Mouse (Mus musculus): ENCODE results near the gene Znrf2. TPM values are rescaled to one million over a fixed set of nuclear protein-coding genes. Genes with fewer than 3 reads are reported as not detected.

Znrf2 gene
- polyA plus RNA-seq, 1 experiment from 2014 or later: 2.0 TPM

DNA sequence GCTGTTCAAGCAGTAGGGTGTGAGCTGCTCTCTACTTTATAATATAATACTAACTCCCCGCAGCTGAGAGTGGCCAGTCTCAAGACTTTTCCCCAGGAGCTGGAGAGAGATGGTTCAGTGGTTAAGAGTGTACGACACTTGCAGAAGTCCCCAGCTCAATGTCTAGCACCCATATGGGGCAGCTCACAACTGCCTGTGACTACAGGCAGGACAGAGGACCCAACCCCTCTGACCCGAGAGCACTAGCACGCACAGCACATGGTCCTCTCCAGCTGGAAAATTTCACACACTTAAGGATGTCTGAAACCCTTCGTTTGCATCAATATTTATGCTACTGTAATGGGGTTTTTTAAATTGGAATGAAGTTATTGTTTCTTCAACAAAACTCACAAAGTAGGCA lies 56.3 kb downstream of the Znrf2 start:
- no peak for DNase-seq (ENCODE audit: low spot score)
- H3K27ac ChIP-seq: no peak overlapping the region
- whole genome bisulfite sequencing: 89% methylated on average over 5 of the region's 5 CpGs
- 0 out of 2 replicates have a peak, but pooled peaks cover 2% of the 10 kb centered on the region for H3K4me1 ChIP-seq (replicated peaks)
- no peaks in the 10 kb centered on the region for H3K9me3 ChIP-seq
- H3K27me3 ChIP-seq (ENCODE audit: insufficient read depth, poor library complexity, severe bottlenecking): no peaks in the 10 kb centered on the region
- H3K36me3 ChIP-seq: no peaks in the 10 kb centered on the region
- no peak overlapping the region for H3K4me3 ChIP-seq

DNA sequence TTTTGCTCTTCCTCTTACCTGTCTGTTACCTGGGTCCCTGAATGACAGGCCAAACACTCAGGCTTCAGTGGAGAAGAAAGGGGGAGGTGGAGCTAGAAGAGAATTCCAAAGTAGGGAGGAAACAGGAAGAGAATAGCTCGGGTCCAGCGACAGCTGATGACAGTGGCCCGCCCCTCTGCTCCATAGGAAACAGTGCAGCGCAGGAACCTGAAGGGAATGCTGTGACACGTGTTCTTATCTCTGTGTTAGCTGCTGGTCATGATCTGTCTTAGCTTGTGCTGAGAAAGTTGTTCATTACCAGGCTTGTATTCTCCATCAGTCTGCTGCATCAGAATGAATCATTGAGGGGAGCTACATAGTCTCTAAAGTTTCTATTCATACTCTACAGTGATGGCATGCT lies 60.1 kb downstream of the Znrf2 start:
- WGBS: 37% methylated on average over 5 of the region's 5 CpGs
- Histone ChIP-seq H3K36me3 (no peaks in the 10 kb centered on the region), H3K27me3 (ENCODE audit: insufficient read depth, poor library complexity, severe bottlenecking) (no peaks in the 10 kb centered on the region), H3K9me3 (no peaks in the 10 kb centered on the region), H3K27ac (no peak overlapping the region), H3K4me3 (no peak overlapping the region), H3K4me1 (replicated peaks) (0 out of 2 replicates have a peak, but pooled peaks cover 2% of the 10 kb centered on the region)
- DNase-seq (ENCODE audit: low spot score): no peak

DNA sequence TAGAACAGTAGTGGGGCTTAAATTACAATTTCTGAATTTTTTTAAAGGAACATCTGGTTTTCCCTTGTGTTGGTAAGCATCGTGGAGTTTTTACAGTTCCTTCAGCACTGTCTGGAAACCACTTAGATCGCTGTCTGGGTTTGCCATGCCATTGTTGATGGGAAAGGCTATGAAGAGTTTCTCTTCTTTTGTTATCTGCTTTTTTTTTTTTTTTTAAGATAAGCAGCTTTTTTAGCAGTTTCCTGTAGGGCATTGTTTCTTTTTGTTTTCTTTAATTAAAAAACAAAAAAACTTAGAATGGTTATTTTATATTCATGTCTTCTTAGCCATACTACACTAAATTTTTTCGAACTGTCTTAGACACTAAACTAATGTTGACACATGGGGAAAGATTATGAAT lies 60.9 kb downstream of the Znrf2 start:
- Histone ChIP-seq H3K4me3 (no peak overlapping the region), H3K9me3 (no peaks in the 10 kb centered on the region), H3K27ac (no peak overlapping the region), H3K4me1 (replicated peaks) (0 out of 2 replicates have a peak, but pooled peaks cover 2% of the 10 kb centered on the region), H3K36me3 (no peaks in the 10 kb centered on the region), H3K27me3 (ENCODE audit: insufficient read depth, poor library complexity, severe bottlenecking) (no peaks in the 10 kb centered on the region)
- 93% methylated on average over 3 of the region's 3 CpGs for WGBS
- DNase-seq (ENCODE audit: low spot score): no peak

DNA sequence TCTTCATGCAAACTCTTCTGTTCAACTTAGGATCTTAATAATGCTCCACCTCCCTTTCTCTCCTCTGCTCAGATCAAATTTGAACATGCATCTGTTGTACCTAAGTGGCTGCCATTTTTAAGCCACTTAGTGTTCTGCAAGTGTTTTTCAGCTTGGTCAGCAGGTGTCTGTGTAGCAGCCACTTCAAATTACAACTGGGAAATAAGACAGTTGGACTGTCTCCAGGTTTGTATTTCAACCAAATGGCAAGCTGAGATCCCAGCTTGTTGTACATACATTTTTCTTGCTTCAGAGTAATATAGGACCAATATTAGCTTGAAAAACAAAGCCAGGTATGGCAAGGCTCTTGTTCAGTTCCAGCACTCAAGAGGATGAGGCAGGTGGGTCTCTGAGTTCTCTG lies 61.8 kb downstream of the Znrf2 start:
- Histone ChIP-seq H3K9me3 (no peaks in the 10 kb centered on the region), H3K27ac (no peak overlapping the region), H3K36me3 (no peaks in the 10 kb centered on the region), H3K27me3 (ENCODE audit: insufficient read depth, poor library complexity, severe bottlenecking) (no peaks in the 10 kb centered on the region), H3K4me1 (replicated peaks) (0 out of 2 replicates have a peak, but pooled peaks cover 2% of the 10 kb centered on the region), H3K4me3 (no peak overlapping the region)
- no peak for DNase-seq (ENCODE audit: low spot score)

DNA sequence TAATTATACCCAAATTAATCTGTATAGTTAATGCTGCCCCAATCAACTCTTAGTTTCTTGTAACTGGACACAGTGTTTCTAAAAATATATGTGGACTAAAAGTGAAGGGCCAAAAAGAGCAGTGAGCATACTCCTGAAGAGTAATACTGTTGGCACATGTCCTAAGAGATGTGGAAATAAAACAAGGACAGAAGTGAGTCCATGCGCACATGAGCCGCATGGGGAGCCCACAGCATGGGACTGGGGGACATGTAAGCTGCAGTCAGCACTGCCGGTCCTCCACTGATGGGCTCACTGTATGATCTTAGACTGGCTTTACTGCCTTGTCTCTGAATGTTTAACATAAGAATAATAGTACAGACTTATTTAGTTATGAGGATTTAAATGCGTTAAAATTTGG lies 63.4 kb downstream of the Znrf2 start:
- no peak for DNase-seq (ENCODE audit: low spot score)
- 94% methylated on average over 4 of the region's 4 CpGs for WGBS
- 0 out of 2 replicates have a peak, but pooled peaks cover 2% of the 10 kb centered on the region for H3K4me1 ChIP-seq (replicated peaks)
- H3K4me3 ChIP-seq: no peak overlapping the region
- H3K27me3 ChIP-seq (ENCODE audit: insufficient read depth, poor library complexity, severe bottlenecking): no peaks in the 10 kb centered on the region
- no peaks in the 10 kb centered on the region for H3K9me3 ChIP-seq
- H3K36me3 ChIP-seq: no peaks in the 10 kb centered on the region
- no peak overlapping the region for H3K27ac ChIP-seq

DNA sequence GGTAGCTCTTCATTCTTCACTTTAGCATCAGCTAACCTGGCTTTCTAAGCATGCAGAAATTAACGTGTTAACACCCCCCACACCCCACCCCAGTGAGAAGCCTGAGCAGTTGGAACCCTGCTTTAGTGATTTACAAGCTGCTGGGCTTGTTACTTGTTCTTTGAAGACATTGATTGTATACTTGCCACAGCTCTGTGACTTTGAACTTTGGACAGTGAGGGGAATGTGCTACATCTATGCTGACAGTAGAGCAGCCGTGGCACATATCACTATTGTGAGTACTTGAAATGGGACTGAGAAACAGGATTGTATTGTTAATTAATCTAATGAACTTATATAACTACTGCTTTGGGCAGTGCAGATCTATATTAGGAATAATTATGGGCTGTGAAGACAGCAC lies 66.7 kb downstream of the Znrf2 start:
- no peaks in the 10 kb centered on the region for H3K27me3 ChIP-seq (ENCODE audit: insufficient read depth, poor library complexity, severe bottlenecking)
- H3K4me1 ChIP-seq (replicated peaks): 0 out of 2 replicates have a peak, but pooled peaks cover 3% of the 10 kb centered on the region
- H3K4me3 ChIP-seq: no peak overlapping the region
- no peak overlapping the region for H3K27ac ChIP-seq
- 89% methylated on average over 2 of the region's 2 CpGs for WGBS
- H3K9me3 ChIP-seq: no peaks in the 10 kb centered on the region
- DNase-seq (ENCODE audit: low spot score): no peak
- no peaks in the 10 kb centered on the region for H3K36me3 ChIP-seq

DNA sequence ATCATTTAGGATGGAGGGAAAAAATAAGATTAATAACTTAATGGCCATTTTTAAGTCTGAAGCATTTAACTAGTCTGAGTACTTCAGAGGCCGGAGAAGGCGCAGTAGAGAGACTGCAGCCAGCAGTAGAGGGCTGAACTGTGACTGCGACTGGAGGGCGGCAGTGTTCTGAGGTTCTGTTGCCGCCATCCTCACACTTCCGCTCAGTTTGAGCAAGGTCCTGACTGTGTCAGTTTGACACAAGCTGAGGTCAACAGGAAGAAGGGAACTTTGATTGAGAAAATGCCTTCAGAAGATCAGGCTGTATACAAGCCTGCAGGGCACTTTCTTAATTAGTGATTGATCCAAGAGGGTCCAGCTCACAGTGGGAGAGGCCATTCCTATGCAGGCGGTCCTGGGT lies 69.5 kb downstream of the Znrf2 start:
- H3K4me3 ChIP-seq: no peak overlapping the region
- no peak for DNase-seq (ENCODE audit: low spot score)
- no peaks in the 10 kb centered on the region for H3K9me3 ChIP-seq
- 65% methylated on average over 7 of the region's 7 CpGs for WGBS
- H3K27me3 ChIP-seq (ENCODE audit: insufficient read depth, poor library complexity, severe bottlenecking): no peaks in the 10 kb centered on the region
- H3K36me3 ChIP-seq: no peaks in the 10 kb centered on the region
- 0 out of 2 replicates have a peak, but pooled peaks cover 9% of the 10 kb centered on the region for H3K4me1 ChIP-seq (replicated peaks)
- no peak overlapping the region for H3K27ac ChIP-seq

DNA sequence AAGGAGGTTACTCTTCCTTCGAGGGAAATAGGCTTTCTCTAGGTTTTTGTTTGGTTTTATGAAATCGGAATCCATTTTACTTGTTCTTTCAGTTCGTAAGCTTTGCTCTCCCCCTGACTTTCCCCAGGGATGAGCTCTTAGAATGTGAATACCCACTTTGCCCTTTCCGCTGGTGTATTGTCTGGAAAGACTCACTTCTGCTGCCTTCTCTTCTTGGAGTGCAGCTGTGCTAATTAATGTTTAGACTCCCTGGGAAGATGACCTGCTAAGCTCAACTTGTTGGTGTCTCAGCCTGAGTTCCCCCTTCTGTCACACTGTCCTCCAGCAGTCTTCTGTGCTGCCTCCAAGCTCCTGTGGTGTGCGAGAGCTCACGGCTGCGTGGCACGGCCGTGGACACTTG lies 73.5 kb downstream of the Znrf2 start:
- Histone ChIP-seq H3K9me3 (no peaks in the 10 kb centered on the region), H3K27me3 (ENCODE audit: insufficient read depth, poor library complexity, severe bottlenecking) (no peaks in the 10 kb centered on the region), H3K36me3 (no peaks in the 10 kb centered on the region), H3K27ac (no peak overlapping the region), H3K4me1 (replicated peaks) (0 out of 2 replicates have a peak, but pooled peaks cover 9% of the 10 kb centered on the region), H3K4me3 (no peak overlapping the region)
- DNase-seq (ENCODE audit: low spot score): no peak
- 66% methylated on average over 9 of the region's 9 CpGs for WGBS

DNA sequence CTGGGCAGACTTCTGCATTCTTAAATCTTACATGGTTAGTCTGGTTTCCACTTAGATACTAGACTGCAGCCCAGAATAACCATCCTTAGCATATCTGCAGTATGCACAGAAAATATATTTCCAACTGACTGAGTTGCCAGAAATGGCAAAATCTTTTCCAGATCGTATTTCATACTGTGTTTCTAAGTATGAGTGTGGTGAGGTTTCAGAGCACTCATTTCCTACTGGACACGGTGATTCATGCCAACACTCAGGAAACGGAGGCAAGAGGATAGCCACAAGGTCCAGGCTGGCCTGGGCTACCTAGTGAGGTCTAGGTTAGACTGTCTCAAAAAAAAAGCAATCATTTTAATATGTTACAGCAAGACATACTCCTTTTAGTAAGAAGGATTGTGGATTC lies 74.7 kb downstream of the Znrf2 start:
- no peak for DNase-seq (ENCODE audit: low spot score)
- Histone ChIP-seq H3K36me3 (no peaks in the 10 kb centered on the region), H3K27me3 (ENCODE audit: insufficient read depth, poor library complexity, severe bottlenecking) (no peaks in the 10 kb centered on the region), H3K27ac (no peak overlapping the region), H3K4me3 (no peak overlapping the region), H3K9me3 (no peaks in the 10 kb centered on the region), H3K4me1 (replicated peaks) (0 out of 2 replicates have a peak, but pooled peaks cover 8% of the 10 kb centered on the region)
- 94% methylated on average over 3 of the region's 3 CpGs for WGBS

DNA sequence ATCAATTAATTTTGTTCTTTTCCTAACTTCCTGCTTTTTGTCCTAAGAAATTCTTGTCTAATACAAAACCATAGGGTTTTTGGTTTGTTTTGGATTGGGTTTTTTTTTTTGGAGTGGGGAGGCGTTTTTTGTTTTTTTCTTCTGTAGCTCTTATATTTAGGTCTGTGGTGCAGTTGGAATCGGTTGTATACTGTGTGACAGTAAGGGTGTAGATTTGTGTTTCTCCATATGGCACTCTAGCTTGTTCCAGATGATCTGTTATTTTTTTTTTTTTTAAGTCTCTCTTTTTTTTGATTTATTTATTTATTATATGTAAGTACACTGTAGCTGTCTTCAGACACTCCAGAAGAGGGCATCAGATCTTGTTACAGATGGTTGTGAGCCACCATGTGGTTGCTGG lies 83.5 kb downstream of the Znrf2 start:
- no peaks in the 10 kb centered on the region for H3K36me3 ChIP-seq
- WGBS: 90% methylated on average over 2 of the region's 2 CpGs

DNA sequence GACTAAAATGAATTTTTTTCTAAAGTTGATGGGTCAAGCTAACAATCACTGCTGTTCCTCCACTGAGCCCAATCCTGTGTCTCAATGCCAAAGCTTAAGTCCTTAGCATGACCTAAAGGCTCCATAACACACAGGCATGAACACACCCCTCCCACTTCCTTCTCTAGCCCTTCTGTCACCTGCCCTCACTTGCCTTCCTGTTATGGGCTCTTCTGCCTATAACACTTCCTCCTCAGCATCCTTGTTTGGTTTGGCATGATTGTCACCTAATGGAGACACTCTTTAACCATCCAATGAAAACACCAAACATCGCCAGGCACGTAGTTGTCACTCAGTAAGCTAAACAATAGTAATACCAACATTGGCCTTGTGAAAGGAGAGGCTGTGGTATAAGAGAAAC lies 85.8 kb downstream of the Znrf2 start:
- 95% methylated on average over 2 of the region's 2 CpGs for WGBS
- H3K9me3 ChIP-seq: no peaks in the 10 kb centered on the region
- no peaks in the 10 kb centered on the region for H3K4me1 ChIP-seq (replicated peaks)
- no peak overlapping the region for H3K27ac ChIP-seq
- no peaks in the 10 kb centered on the region for H3K36me3 ChIP-seq
- H3K4me3 ChIP-seq: no peak overlapping the region
- no peak for DNase-seq (ENCODE audit: low spot score)
- no peaks in the 10 kb centered on the region for H3K27me3 ChIP-seq (ENCODE audit: insufficient read depth, poor library complexity, severe bottlenecking)

More for the DNA sequence above, 83.5 kb downstream of the Znrf2 start:
- DNase-seq (ENCODE audit: low spot score): no peak
- no peak overlapping the region for H3K27ac ChIP-seq
- no peak overlapping the region for H3K4me3 ChIP-seq
- no peaks in the 10 kb centered on the region for H3K9me3 ChIP-seq
- H3K4me1 ChIP-seq (replicated peaks): no peaks in the 10 kb centered on the region
- no peaks in the 10 kb centered on the region for H3K27me3 ChIP-seq (ENCODE audit: insufficient read depth, poor library complexity, severe bottlenecking)

DNA sequence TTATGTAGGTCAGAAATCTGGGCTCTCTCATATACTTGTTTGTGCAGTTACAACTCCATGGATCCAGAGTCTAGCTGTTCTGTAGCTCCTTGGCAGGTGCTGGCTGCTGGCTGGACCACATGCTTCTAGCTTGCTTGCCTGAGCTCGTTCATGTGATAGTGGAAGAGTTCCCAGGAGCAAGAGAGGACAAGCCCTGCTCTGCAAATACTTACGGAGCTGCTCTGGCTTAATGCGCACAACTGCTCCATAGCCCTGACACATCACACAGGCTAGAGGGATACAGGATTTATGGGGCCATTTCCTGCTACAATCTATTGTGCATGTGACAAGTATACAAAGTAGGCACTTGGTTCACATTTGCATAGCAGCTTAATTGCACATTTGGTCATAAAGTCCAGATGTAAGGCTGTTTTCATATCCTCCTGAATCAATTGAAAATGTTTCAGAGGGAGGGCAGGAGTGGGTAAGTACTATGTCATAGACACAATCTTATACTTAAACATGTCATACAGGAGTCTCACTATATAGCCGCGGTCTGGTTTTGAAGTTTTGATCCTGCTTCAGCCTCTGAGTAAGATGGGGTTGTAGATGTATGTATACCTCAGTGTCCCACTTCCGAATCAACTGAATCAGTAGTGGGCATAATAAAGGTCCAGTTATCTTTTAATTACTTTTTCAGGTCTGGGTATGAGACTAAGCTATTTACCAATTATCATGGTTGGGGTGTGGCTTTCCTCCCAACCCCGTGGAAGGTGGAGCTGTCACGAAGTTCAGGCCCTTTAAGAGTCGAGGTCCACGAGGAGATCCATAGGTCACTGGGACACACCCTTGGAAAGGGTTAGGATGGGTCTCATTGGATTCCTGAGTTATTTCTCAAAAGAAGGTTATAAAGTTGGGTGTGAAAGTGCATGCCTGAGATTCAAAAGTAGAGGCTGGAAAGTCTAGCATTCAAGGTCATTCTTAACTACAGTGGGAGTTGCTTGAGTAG lies 89.6 kb downstream of the Znrf2 start:
- H3K36me3 ChIP-seq: no peaks in the 10 kb centered on the region
- no peak for DNase-seq (ENCODE audit: low spot score)
- 92% methylated on average over 10 of the region's 10 CpGs for WGBS
- no peak overlapping the region for H3K27ac ChIP-seq
- H3K4me3 ChIP-seq: no peak overlapping the region
- H3K27me3 ChIP-seq (ENCODE audit: insufficient read depth, poor library complexity, severe bottlenecking): no peaks in the 10 kb centered on the region
- no peaks in the 10 kb centered on the region for H3K4me1 ChIP-seq (replicated peaks)
- H3K9me3 ChIP-seq: no peaks in the 10 kb centered on the region

DNA sequence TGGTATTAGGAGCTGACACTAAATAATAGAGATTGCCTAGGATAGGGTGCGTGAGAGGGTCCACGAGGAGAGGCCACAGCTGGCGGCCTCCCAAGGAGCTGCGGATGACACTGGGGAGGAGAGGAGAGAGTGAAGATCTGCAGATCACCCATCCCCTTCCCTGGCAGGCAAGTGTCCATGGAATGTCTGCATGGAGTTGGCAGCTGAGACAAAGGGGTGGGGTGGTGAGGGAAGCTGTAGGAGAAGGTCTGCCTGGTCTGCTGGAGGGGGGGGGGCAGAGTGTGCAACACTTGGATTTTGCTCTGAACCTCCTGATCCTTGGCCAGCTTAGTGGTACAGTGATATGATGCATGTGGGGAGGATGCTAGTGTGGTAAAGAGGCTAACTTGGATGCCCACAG lies 98.3 kb downstream of the Znrf2 start:
- WGBS: 93% methylated on average over 4 of the region's 4 CpGs

More for the DNA sequence above, 98.3 kb downstream of the Znrf2 start:
- Histone ChIP-seq H3K36me3 (no peaks in the 10 kb centered on the region), H3K4me3 (no peak overlapping the region), H3K27ac (no peak overlapping the region), H3K4me1 (replicated peaks) (no peaks in the 10 kb centered on the region), H3K9me3 (no peaks in the 10 kb centered on the region), H3K27me3 (ENCODE audit: insufficient read depth, poor library complexity, severe bottlenecking) (no peaks in the 10 kb centered on the region)
- no peak for DNase-seq (ENCODE audit: low spot score)

All from hindbrain, embryonic 10.5 days (tissue).